Mouse (Mus musculus) G1E (cell line): ENCODE measurements around the gene Rprd1b.

Source experiments
- CTCF ChIP-seq: IDR thresholded peaks from 2 replicates; pipeline ENCODE4 v1.5.1; 2012; ENCODE audit warnings: low read depth, low read length, inconsistent platforms, mixed read lengths
- GATA1 ChIP-seq: IDR thresholded peaks from 2 replicates; pipeline ENCODE4 v1.6.1; 2012; ENCODE audit warnings: borderline replicate concordance, low read length, inconsistent platforms, mixed read lengths
- GATA2 ChIP-seq: IDR thresholded peaks from 2 replicates; pipeline ENCODE4 v1.6.1; 2012; ENCODE audit warnings: low read depth, low read length, inconsistent platforms, borderline replicate concordance
- POLR2AphosphoS5 ChIP-seq: IDR thresholded peaks from 2 replicates; pipeline ENCODE4 v1.6.1; 2012; ENCODE audit warnings: low read depth, low read length, inconsistent platforms; ENCODE audit not compliant: insufficient replicate concordance
- TAL1 ChIP-seq: conservative IDR thresholded peaks from 2 replicates; pipeline ENCODE4 v1.6.1; 2012; ENCODE audit warnings: low read depth, low read length, inconsistent platforms, mixed read lengths

GRCm38 (mm10) chr2:158068444-158068971 is 40.2 kb downstream of the Rprd1b start:
- no peak for TF ChIP-seq CTCF
- no peak for TF ChIP-seq TAL1
- TF ChIP-seq POLR2AphosphoS5, result no peak
- no peak for TF ChIP-seq GATA1
- no peak for TF ChIP-seq GATA2
